Mouse (Mus musculus): Measurements from ENCODE around the gene Snx29.

Snx29 gene

DNA sequence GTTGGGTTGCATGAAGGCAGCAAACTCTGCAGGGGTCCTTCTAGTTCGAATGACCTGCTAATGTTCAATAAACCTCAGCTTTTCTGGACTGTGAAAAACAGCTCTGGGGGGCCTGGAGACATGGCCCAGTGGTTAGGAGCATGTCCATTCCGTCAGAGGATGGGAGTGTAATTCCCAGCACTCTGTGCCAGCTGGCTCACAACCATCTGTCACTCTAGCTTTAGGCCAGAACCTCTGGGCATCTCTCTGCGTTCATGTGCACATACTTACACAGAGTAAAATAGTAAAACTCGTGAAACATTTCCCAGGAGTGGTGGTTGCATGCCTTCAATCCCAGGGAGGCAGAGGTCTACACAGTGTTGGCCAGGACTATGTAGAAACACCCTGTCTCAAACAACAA, 241.1 kb downstream of the Snx29 start:
- no peak for TF ChIP-seq GATA4 (IDR thresholded peaks at IDR 0.05; ENCODE audit: insufficient replicate concordance, low read length)

DNA sequence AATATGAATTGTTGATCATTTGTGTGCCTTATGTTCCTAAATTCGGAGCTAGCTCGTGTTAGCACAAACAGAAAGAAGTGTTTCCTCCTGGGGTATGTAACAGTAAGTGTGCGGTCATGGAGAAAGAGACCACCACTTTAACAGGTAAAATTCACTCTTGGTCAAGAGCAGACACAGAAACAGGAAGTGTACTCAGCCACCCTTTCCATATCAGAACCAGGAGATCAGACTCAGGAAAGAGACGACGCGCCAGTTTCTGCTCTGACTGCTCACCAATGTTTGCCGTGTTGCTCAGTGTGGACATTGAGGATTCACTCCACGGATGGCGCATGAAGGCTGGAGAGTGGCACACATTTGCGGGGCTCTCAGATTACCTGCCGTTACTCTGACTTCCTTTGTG, 242.4 kb downstream of the Snx29 start:
- no peak for TF ChIP-seq GATA4 (IDR thresholded peaks at IDR 0.05; ENCODE audit: insufficient replicate concordance, low read length)

DNA sequence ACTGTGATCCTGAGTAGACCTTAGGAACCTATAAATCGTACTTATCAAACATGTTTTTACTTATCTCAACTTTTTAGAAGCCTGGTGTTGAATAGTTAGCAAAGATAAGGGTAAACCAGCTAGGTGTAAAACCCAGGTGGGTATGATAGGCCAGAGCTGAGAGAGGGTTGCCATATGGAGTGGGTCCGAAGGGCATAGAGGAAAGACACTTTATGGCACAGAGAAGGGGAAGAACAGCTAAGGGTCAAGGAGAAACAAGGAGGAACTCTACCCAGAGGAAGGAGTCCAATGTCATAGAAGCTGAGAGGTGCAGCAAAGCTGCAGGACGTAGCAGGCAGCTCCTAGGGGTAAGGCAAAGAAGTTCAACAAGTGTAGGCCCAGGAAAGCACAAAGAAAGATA, 244.9 kb downstream of the Snx29 start:
- no peak for TF ChIP-seq GATA4 (IDR thresholded peaks at IDR 0.05; ENCODE audit: insufficient replicate concordance, low read length)

DNA sequence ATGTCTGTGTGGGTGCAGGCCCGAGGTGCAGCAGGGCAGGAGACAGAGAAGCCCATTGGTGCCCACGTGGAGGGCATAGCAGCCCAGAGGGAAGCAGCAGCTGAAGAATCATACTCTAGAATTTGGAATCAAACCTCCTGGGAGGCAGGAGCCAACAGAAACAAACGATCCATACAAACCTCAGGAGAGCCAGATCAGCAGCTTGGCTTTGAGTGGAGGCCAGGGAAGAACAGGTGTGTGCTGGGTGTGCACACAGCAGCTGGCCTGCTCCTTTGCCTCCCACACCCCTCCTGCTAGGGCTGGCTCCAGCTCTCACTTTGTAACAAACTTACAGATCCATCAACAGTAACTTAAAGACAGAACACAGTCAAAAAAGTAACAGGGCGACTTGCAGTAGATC, 245.4 kb downstream of the Snx29 start:
- no peak for TF ChIP-seq GATA4 (IDR thresholded peaks at IDR 0.05; ENCODE audit: insufficient replicate concordance, low read length)

DNA sequence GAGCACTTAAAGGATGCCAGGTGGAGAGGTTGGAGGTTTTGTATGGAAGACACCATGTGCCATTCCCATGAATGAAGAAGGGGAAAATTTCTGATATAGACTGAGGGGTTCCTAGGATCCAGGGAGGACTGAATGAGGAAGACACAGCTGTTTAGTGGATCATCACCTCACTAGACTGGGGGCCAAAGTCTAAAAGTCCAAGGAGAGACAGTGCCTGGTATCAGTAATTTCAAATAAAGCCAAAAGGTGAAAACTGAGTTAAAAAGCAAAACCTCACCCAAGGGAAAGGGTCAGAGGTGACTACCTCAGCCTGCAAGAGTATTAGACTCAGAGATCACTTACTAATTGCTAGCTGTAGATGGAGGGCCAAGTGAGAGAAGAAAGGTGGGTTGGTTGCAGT, 245.9 kb downstream of the Snx29 start:
- no peak for TF ChIP-seq GATA4 (IDR thresholded peaks at IDR 0.05; ENCODE audit: insufficient replicate concordance, low read length)

DNA sequence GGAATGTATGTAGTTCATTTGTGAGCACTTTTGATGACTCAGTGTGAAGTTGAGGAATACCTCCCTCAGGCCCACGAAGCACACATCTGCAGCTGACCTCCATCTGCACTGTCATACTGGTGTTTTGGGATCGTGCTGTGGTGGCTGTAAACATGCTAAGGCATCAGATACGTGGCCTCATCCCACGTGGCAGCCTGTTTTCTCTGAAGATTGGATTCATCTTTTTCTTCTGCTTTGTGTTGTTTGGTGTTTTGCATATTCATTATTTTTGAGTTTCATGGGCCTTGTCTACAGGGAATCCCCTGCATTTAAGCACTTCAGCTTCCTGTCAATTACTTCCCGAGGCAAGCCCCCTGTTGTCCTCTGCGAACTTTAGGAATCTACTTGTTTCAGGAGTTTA, 246.4 kb downstream of the Snx29 start:
- TF ChIP-seq GATA4 (IDR thresholded peaks at IDR 0.05; ENCODE audit: insufficient replicate concordance, low read length), result no peak

DNA sequence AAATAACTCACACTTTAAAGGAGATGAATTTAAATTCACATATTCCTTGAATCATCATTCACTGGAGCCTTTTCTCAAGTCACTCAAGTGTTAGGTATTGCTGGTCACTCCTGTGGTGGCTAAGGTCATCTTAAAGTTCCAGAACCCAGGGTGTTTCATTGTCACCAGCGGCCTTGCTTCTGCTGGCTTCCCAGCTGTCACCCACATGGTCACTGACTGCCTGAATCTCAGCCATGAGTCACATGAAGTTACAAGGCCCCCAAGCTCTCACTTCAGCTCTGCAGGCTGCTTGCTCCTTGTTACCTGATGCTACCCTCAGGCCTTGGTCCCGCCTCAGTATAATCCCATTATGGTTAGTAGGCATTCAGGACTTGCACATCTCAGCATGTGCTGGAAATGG, 247.4 kb downstream of the Snx29 start:
- TF ChIP-seq GATA4 (IDR thresholded peaks at IDR 0.05; ENCODE audit: insufficient replicate concordance, low read length), result no peak

DNA sequence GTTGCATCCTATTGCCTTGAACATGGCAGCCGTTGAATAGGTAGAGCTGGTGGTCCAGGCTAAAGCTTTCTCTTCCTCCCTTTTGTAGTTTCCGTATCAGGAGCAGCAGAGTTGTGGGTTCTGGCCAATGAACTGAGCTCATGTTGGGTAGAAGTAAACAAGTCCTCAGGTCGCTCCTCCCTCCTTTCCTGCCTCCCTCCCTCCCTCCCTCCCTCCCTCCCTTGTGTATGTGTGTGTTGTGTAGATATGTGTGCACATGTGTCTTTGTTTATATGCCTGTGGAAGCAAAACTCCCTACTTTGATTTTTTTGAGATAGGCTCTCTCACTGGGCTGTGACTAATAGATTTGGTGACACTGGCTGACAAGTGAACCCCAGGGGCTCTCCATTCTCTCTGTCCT, 251.8 kb downstream of the Snx29 start:
- no peak for TF ChIP-seq GATA4 (IDR thresholded peaks at IDR 0.05; ENCODE audit: insufficient replicate concordance, low read length)

DNA sequence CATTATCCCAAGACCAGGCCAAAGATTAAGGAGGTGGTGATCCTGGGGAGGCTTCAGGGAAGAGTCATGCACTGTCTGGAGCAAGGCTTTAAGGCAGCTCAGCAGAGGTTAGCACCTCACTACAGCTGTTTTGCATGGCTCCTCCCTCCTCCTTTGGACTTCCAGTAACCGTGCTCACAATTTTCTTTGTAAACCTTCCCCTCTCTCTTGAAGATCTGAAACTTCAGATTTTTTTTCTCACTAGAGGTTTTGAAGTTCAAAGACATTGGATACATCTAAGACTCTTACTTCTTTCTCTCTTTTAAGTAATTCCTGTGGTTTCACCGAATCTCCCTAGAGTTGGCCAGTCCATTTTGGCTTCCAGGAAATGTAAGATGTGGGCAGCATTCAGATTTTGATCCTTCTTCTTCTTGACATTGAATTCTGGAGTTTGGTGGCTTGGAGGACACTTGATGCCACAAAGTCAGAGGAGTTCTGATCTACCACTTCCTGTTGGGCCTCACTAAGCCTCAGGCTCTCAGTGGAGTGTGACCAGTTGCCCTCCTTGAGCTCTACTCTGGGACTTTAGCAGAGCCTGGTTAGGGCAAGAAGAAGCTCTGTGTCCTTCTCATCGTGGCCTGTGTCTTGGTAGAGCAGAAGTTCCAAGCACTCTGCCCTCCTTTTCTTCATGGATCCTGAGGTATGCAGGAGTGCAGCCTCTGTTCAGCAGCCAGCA, 255.0 kb downstream of the Snx29 start:
- no peak for TF ChIP-seq GATA4 (IDR thresholded peaks at IDR 0.05; ENCODE audit: insufficient replicate concordance, low read length)

DNA sequence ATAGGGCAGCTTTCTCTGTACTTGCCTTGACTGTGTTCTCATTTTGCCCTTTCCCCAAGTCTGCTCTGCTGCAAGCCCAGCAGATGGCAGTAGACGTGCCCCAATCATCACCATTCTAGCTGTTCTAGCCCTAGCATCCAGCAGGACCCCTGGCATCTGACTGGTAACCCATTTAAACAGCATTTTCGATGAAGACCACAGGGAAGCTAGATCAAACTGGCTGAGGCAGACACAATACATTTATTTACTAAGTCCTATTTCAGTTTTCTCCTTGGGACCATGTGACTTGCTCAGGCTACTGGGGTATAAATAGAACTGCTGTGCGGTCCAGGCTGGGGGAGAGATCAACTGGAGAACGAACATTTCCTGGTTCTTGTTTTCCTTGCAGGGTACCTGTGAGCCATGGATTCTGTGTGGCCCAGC, 257.0 kb downstream of the Snx29 start:
- no peak for TF ChIP-seq GATA4 (IDR thresholded peaks at IDR 0.05; ENCODE audit: insufficient replicate concordance, low read length)

DNA sequence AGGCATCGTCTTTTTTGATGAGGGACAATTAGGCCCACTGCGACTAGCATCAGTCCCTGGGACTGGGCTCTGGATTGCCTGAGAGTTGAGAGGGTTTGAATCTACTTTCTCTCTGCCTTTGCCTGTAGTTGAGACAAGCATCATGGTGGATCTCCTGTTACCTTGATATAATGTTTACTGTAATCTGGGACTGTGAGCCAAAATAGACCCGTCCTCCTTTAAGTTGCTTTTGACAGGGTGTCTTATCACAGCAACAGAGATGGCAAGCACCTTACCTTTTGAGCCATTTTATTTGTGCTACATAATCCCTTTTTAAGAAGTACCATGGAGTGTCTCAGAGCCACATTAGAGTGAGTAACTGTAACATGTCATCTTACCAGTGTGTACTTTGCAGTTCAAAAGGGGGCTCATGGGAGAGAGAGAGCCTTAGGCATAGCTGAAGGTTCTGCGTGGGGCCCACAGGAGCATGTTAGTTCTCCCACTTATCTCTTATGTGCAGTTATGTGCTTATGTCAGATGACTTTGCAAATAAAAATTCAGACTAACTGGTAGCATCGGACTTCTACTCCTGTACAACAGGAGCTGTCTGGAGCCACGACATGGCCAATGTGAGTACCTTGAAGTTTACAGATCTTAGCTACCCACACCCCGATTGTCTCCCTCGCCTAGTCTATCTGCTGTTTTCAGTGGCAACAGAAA, 261.4 kb downstream of the Snx29 start:
- no peak for TF ChIP-seq GATA4 (IDR thresholded peaks at IDR 0.05; ENCODE audit: insufficient replicate concordance, low read length)

DNA sequence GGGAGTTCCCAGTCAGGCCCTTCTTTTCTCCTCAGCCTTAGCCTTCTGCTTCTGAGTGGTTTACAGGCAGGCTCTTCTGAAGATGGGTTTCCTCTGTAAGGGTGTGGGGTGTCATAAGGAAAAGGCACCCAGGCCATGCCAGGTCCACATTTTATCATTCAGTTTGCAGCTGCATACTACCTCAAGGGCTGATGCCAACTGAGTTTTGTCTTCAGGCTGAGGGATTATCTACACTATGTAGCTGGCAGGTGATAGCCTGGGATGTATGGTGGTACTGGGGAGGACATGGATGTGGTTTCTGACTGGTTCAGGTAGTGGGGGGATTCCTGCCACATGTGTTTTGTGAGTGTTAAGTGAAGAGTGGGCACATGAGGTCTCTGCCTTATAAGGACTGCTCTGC, 266.0 kb downstream of the Snx29 start:
- TF ChIP-seq GATA4 (IDR thresholded peaks at IDR 0.05; ENCODE audit: insufficient replicate concordance, low read length), result no peak

DNA sequence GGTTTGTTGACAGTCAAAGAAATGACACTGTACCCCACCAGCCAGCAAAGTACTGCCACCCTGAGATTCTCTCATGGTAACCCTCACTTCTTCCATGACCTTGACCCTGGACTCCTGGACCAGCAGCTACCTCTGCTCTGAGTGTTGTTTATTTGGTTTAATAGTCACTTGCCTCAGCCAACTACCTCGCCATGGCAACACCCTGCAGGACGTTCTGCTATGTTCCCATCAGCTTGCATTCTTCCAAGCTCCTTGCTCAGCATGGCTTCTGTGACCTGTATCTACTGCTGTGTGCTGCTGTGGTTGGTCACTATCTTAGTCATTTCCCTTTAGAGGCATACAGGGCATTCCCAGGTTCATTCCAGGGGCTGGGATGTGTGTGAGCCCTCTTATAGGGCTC, 266.6 kb downstream of the Snx29 start:
- no peak for TF ChIP-seq GATA4 (IDR thresholded peaks at IDR 0.05; ENCODE audit: insufficient replicate concordance, low read length)

DNA sequence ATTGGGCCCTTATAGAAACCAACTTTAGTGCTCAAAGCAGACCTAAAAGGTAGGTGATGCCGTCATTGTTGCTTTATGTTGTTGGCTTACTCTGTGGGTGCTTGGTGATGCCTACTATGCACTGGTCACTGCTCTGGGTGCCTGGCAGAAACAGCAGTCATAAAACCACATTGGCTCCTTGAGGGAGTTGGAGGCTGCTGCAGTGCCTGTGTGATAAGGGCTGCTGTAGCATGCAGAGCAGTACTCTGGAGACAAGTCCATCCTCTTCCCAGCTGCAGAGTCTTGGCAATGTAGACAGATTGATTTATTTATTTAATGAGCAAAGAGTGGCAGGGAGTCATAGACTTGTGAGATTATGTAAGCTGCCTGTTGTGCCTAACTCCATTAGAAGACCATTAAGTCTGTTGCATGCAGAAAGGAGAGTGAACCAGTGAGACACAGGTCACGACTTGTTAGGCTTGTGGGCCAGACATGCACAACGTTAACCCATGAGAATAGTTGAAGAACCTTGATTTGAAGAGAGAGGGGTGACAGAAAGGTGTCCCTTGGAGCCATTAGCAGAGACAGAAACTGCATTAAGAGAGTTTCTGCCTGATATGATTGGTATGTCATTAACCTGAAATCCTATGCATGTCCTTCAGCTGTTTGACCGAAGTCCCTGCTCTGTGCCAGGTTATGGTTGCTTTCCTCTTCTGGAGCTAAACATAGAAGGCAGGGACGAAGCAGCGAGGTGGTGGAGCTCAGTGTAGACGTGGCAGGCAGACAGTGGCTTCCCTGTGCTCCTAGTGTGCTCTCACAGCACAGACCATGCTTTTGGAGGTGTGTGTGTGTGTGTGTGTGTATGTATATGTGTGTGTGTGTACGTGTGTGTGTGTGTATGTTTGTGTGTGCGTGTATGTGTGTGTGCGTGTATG, 267.3 kb downstream of the Snx29 start:
- TF ChIP-seq GATA4 (IDR thresholded peaks at IDR 0.05; ENCODE audit: insufficient replicate concordance, low read length), result no peak

DNA sequence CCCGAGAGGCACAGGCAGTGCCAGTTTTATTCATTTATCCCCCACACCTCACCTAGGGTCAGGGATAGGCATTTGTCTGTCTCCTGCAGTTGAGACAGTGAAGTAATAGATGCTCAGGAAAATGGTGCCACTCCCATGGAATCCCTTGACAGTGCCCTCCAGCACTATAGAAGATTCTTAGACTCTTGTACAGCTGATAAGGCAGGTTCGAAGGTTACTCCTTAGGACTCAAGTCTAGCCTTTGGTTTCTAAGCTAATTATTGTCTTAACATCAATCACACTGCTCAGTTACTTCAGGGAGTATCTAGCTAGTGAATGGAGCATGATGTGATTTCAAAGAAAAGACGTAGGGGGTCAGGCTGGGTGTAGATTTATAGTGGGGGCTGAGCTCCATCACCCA, 273.9 kb downstream of the Snx29 start:
- no peak for TF ChIP-seq GATA4 (IDR thresholded peaks at IDR 0.05; ENCODE audit: insufficient replicate concordance, low read length)

DNA sequence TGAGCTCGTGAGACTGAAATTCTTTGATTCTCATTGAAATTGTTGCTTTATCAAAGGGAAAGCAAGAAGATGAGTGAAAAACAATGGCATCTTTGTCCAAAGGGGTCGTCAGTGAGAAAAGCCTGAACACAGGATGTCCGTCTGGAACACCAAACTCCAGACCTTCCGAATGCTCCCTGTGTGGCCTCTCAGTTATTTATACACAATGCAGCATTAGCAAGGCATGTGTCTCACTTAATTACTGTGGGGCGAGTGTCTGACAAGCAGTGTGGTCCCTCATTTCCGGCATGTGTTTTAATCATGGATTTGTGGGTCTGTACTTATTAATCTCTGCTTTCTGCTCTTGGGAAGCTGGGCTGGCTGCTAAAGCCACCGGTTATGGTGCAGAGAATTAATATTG, 275.1 kb downstream of the Snx29 start:
- TF ChIP-seq GATA4 (IDR thresholded peaks at IDR 0.05; ENCODE audit: insufficient replicate concordance, low read length), result no peak
